ENCODE assay signal across 2 mouse cellular contexts in genomic region chr1:171270573-171270900, GRCm38 (mm10).
TF ChIP-seq lines count a peak whose summit lies in the region.

No protein-coding gene starts in this region.

TF ChIP-seq in CH12.LX, 34 proteins besides CTCF, POLR2A, EP300 and RAD21 (continued from another document):
- TF ChIP-seq NRF1 (IDR thresholded peaks at IDR 0.05; ENCODE audit: low read depth, low read length) (no peak), MAX (IDR thresholded peaks at IDR 0.05; ENCODE audit: low read length) (no peak), IRF4 (IDR thresholded peaks at IDR 0.05; ENCODE audit: low read depth, low read length) (no peak), CHD1 (IDR thresholded peaks at IDR 0.05; ENCODE audit: low read depth, low read length) (no peak), USF2 (conservative IDR thresholded peaks at IDR 0.05; ENCODE audit: low read depth, low read length) (no peak), MEF2A (IDR thresholded peaks at IDR 0.05; ENCODE audit: borderline replicate concordance, low read depth, low read length) (no peak), NELFE (IDR thresholded peaks at IDR 0.05; ENCODE audit: low read depth, low read length) (no peak), MAZ (IDR thresholded peaks at IDR 0.05; ENCODE audit: low read depth, low read length) (no peak), TCF12 (IDR thresholded peaks at IDR 0.05; ENCODE audit: low read depth, low read length) (no peak), ZC3H11A (IDR thresholded peaks at IDR 0.05; ENCODE audit: low read depth, low read length) (no peak), ZMIZ1 (IDR thresholded peaks at IDR 0.05; ENCODE audit: low read depth, low read length) (no peak), UBTF (IDR thresholded peaks at IDR 0.05; ENCODE audit: low read depth, low read length) (no peak), HCFC1 (IDR thresholded peaks at IDR 0.05; ENCODE audit: low read depth, low read length) (no peak), SIN3A (IDR thresholded peaks at IDR 0.05; ENCODE audit: low read length) (no peak)

TF ChIP-seq in ES-E14, 5 proteins besides CTCF, POLR2A, EP300 and RAD21:
- TF ChIP-seq HCFC1 (IDR thresholded peaks at IDR 0.05; ENCODE audit: borderline replicate concordance, insufficient read depth, low read length): no peak
- no peak for TF ChIP-seq ZC3H11A (IDR thresholded peaks at IDR 0.05; ENCODE audit: borderline replicate concordance, low read depth, low read length)
- TF ChIP-seq ZNF384 (IDR thresholded peaks at IDR 0.05; ENCODE audit: low read depth, low read length): no peak
